Mouse (Mus musculus) lung, postnatal 0 days (tissue): ENCODE data around the gene Nsg2. TPM values are rescaled to one million over a fixed set of nuclear protein-coding genes. Genes with fewer than 3 reads are reported as not detected.

Experiments used
- ATAC-seq: fragments of 200-750 bp; cut with Nextera tagmentation; 2 replicates; pipeline ENCODE4 v1.8.0; 2017; ENCODE audit warnings: moderate library complexity
- DNase-seq: peaks from one replicate; pipeline ENCODE4 v3.0.0-alpha.2; 2016; ENCODE audit warnings: low spot score
- H3K27ac ChIP-seq: fragments of 300-500 bp; sonication (generic); 2 replicates; pipeline ENCODE4 v1.5.1; 2014; ENCODE audit warnings: antibody characterized with exemption, mild to moderate bottlenecking, low read length, mixed read lengths
- H3K27me3 ChIP-seq: fragments of 300-500 bp; sonication (generic); replicated peaks from 2 replicates; pipeline ENCODE4 v1.6.1; 2014; ENCODE audit warnings: low read length, mixed read lengths; ENCODE audit not compliant: insufficient read depth
- H3K36me3 ChIP-seq: fragments of 300-500 bp; sonication (generic); 2 replicates; pipeline ENCODE4 v1.6.1; 2014; ENCODE audit warnings: low read length, mixed read lengths; ENCODE audit not compliant: insufficient read depth
- H3K4me1 ChIP-seq: fragments of 300-500 bp; sonication (generic); 2 replicates; pipeline ENCODE4 v1.6.1; 2014; ENCODE audit warnings: antibody characterized with exemption, low read depth, low read length, mixed read lengths; ENCODE audit not compliant: insufficient read depth
- H3K4me2 ChIP-seq: fragments of 300-500 bp; sonication (generic); replicated peaks from 2 replicates; pipeline ENCODE4 v1.6.1; 2014; ENCODE audit warnings: low read depth, mild to moderate bottlenecking, low read length, moderate library complexity, mixed read lengths
- H3K4me3 ChIP-seq: fragments of 300-500 bp; sonication (generic); 2 replicates; pipeline ENCODE4 v1.5.1; 2014; ENCODE audit warnings: low read depth, low read length
- H3K9ac ChIP-seq: fragments of 300-500 bp; sonication (generic); replicated peaks from 2 replicates; pipeline ENCODE4 v1.6.1; 2014; ENCODE audit warnings: low read depth, mild to moderate bottlenecking
- H3K9me3 ChIP-seq: fragments of 300-500 bp; sonication (generic); 2 replicates; pipeline ENCODE4 v1.6.1; 2016; ENCODE audit warnings: low read length, mixed read lengths
- CTCF ChIP-seq: IDR thresholded peaks from 2 replicates; pipeline ENCODE4 v1.5.1; 2016; ENCODE audit warnings: antibody characterized with exemption, mild to moderate bottlenecking
- EP300 ChIP-seq: IDR thresholded peaks from 2 replicates; pipeline ENCODE4 v1.6.1; 2016; ENCODE audit warnings: antibody characterized with exemption, mild to moderate bottlenecking, control low read depth
- WGBS: fragments of 180-500 bp; shearing (Covaris S2); extraction: QIAGEN DNeasy Blood & Tissue Kit; methylation state at CpG from one replicate; pipeline ENCODE4 v1.1.7; 2014; 5-methylcytosine and 5-hydroxymethylcytosine counted together
- polyA plus RNA-seq: library from polyadenylated mRNA; unstranded; fragments of >200 nt; fragmentation: Nextera tagmentation; extraction: Ambion mirVana; gene quantifications from 2 replicates; pipeline ENCODE4 v1.2.1, GENCODE M21; 2015

Nsg2 gene
- polyA plus RNA-seq, result 0.20 and 0.38 TPM in 2 replicates

DNA sequence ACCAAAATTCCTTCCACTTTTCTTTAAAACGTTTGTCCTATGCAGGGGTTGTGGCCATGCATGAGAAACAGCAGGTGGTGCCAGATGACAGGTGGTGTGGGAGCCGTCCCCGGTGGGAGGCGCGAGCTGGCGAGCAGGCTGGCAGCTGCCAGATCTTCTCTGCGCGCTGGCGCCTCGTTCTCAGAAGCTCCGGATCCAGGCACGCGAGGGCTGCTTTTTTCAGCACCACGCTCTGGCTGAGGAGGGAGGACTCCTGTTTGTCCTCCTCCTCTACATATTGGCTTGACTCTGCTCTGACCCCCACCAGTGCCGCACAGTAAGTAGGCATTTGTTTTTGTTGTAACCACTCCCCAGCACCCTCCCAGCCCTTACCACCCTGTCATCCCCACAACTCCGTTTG is at the start of gene Nsg2:
Nsg2 (plus strand) TSS at position 183 of the 400 bp plus-strand sequence.
- peak; percentile 81 for DNase-seq
- Histone ChIP-seq H3K4me1 (no peaks in the 10 kb centered on the region), H3K27ac (no peak within 1 kb of the TSS), H3K4me2 (no peak within 1 kb of the TSS; the same call in 1 of the 2 replicates), H3K36me3 (no peaks in the 10 kb centered on the region), H3K4me3 (no peak within 1 kb of the TSS), H3K9ac (no peak within 1 kb of the TSS), H3K9me3 (no peaks in the 10 kb centered on the region), H3K27me3 (no peaks in the 10 kb centered on the region)
- peak; percentile 75 for ATAC-seq
- TF ChIP-seq CTCF (peak; percentile 74), EP300 (no peak)
- WGBS, result under 1% methylated on average over 16 of the region's 16 CpGs

- no peak for TF ChIP-seq CTCF
- no peak for TF ChIP-seq EP300
- no peak overlapping the region for H3K9ac ChIP-seq
- DNase-seq (no peak), ATAC-seq (no peak)
- H3K9me3 ChIP-seq, result no peaks in the 10 kb centered on the region
- no peaks in the 10 kb centered on the region for H3K4me1 ChIP-seq
- H3K4me2 ChIP-seq, result no peak overlapping the region
- no peak overlapping the region for H3K27ac ChIP-seq
- H3K36me3 ChIP-seq, result no peaks in the 10 kb centered on the region
- H3K4me3 ChIP-seq, result no peak overlapping the region
- H3K27me3 ChIP-seq, result no peaks in the 10 kb centered on the region
These were observed 40.2 kb upstream of the Nsg2 start for GRCm38 (mm10) chr11:31960071-31960470.

- H3K9me3 ChIP-seq, result no peaks in the 10 kb centered on the region
- H3K4me1 ChIP-seq, result no peaks in the 10 kb centered on the region
- TF ChIP-seq CTCF (no peak), EP300 (no peak)
- H3K4me3 ChIP-seq, result no peak overlapping the region
- ATAC-seq (no peak), DNase-seq (no peak)
- no peak overlapping the region for H3K27ac ChIP-seq
- 89% methylated on average over 1 of the region's 1 CpGs for WGBS
- H3K9ac ChIP-seq, result no peak overlapping the region
- no peaks in the 10 kb centered on the region for H3K27me3 ChIP-seq
- no peak overlapping the region for H3K4me2 ChIP-seq
- no peaks in the 10 kb centered on the region for H3K36me3 ChIP-seq
These were observed 36.3 kb upstream of the Nsg2 start for GRCm38 (mm10) chr11:31963993-31964392.

- 43% methylated on average over 39 of the region's 49 CpGs for WGBS
- peak; percentile 19 for DNase-seq
- Histone ChIP-seq H3K4me2 (peak within 1 kb of the TSS; percentile 49), H3K9ac (no peak within 1 kb of the TSS; the same call in 1 of the 2 replicates), H3K27ac (no peak within 1 kb of the TSS), H3K27me3 (no peaks in the 10 kb centered on the region), H3K36me3 (no peaks in the 10 kb centered on the region), H3K4me3 (peak within 1 kb of the TSS; percentile 26), H3K9me3 (no peaks in the 10 kb centered on the region), H3K4me1 (no peaks in the 10 kb centered on the region)
- TF ChIP-seq EP300 (no peak), CTCF (no peak)
- peak; percentile 33 for ATAC-seq
These were observed 34.8 kb upstream of the Nsg2 start, which contains the start of gene 4930524B15Rik for GRCm38 (mm10) chr11:31965256-31966134. Gene 4930524B15Rik (plus strand): TSS chr11:31965592.

DNA sequence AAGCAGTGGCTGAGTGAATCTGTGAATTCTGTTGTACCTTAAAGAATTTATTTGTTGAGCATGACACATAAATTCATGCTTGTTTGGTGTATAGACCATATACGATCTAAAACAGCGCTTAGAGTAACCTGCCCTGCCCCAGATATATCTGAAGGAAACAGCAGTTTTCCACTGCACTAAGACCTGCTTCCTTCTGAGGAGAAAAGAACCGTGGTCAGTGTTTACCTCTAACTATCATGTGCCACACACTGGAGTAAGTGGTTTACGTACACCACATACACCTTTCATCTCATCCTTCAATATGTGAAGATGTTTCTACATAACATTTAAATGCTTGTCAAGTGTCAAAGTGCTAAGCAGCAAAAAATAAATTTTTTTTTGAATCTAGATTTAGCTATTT is 26.1 kb upstream of the Nsg2 start:
- WGBS, result 55% methylated on average over 4 of the region's 4 CpGs
- Histone ChIP-seq H3K36me3 (no peaks in the 10 kb centered on the region), H3K27ac (no peak overlapping the region), H3K27me3 (no peaks in the 10 kb centered on the region), H3K4me1 (no peaks in the 10 kb centered on the region), H3K9me3 (no peaks in the 10 kb centered on the region), H3K4me2 (no peak overlapping the region), H3K9ac (no peak overlapping the region), H3K4me3 (no peak overlapping the region)
- ATAC-seq (no peak), DNase-seq (no peak)
- TF ChIP-seq CTCF, result no peak
- no peak for TF ChIP-seq EP300

- Histone ChIP-seq H3K27ac (no peak overlapping the region), H3K9me3 (no peaks in the 10 kb centered on the region), H3K9ac (no peak overlapping the region), H3K4me2 (no peak overlapping the region), H3K4me3 (no peak overlapping the region), H3K4me1 (no peaks in the 10 kb centered on the region), H3K27me3 (no peaks in the 10 kb centered on the region), H3K36me3 (no peaks in the 10 kb centered on the region)
- WGBS, result 36% methylated on average over 8 of the region's 8 CpGs
- DNase-seq, result peak; percentile 9
- TF ChIP-seq EP300 (no peak), CTCF (no peak)
- ATAC-seq, result no peak
These were observed 25.4 kb upstream of the Nsg2 start for GRCm38 (mm10) chr11:31974826-31975225.
